Mouse (Mus musculus) 3134 (cell line): ENCODE measurements around the gene 9430038I01Rik.
A peak's percentile ranks its signal among the peaks of the same experiment; 100 is the strongest.
"Not testable (repeated sequence)": the region's sequence is repeated elsewhere in the genome, so short reads cannot be mapped to it uniquely, and the experiment has no call there.

Experiments used
- DNase-seq: peaks from one replicate; pipeline ENCODE4 v3.0.0-alpha.2; 2011; ENCODE audit warnings: low spot score; ENCODE audit not compliant: insufficient read length; ENCODE audit errors: extremely low read depth

Gene 9430038I01Rik

GRCm38 (mm10) chr7:137410337-137411197 lies at the start of gene 9430038I01Rik:
TSS of gene 9430038I01Rik (minus strand) at chr7:137410762.
- peak; percentile 98 for DNase-seq

GRCm38 (mm10) chr7:137445321-137445720 lies 34.8 kb upstream of the 9430038I01Rik start:
- no peak for DNase-seq

GRCm38 (mm10) chr7:137442951-137443350 lies 32.4 kb upstream of the 9430038I01Rik start:
- no peak for DNase-seq

- DNase-seq: not testable (repeated sequence)
These were observed 28.4 kb upstream of the 9430038I01Rik start for GRCm38 (mm10) chr7:137438962-137439361.

- DNase-seq: no peak
These were observed 27.6 kb upstream of the 9430038I01Rik start for GRCm38 (mm10) chr7:137438179-137438550.

- DNase-seq: peak; percentile 95
These were observed 27.0 kb upstream of the 9430038I01Rik start, which contains the start of gene Glrx3 for GRCm38 (mm10) chr7:137437440-137438178. TSS of gene Glrx3 (plus strand) at chr7:137437614.

- no peak for DNase-seq
These were observed 26.3 kb upstream of the 9430038I01Rik start for GRCm38 (mm10) chr7:137436901-137437300.

GRCm38 (mm10) chr7:137431769-137432603 lies 21.4 kb upstream of the 9430038I01Rik start:
- DNase-seq: peak; percentile 66

GRCm38 (mm10) chr7:137426693-137427092 lies 16.1 kb upstream of the 9430038I01Rik start:
- peak; percentile 34 for DNase-seq

- no peak for DNase-seq
These were observed 10.7 kb upstream of the 9430038I01Rik start for GRCm38 (mm10) chr7:137421236-137421635.

- no peak for DNase-seq
These were observed 10.0 kb upstream of the 9430038I01Rik start for GRCm38 (mm10) chr7:137420550-137420949.

GRCm38 (mm10) chr7:137414710-137415109 lies 4.1 kb upstream of the 9430038I01Rik start:
- DNase-seq: no peak

- no peak for DNase-seq
These were observed 3.0 kb downstream of the 9430038I01Rik start for GRCm38 (mm10) chr7:137407428-137408058.

GRCm38 (mm10) chr7:137404146-137404545 lies 6.4 kb downstream of the 9430038I01Rik start:
- no peak for DNase-seq

- no peak for DNase-seq
These were observed 11.6 kb downstream of the 9430038I01Rik start for GRCm38 (mm10) chr7:137398973-137399372.

GRCm38 (mm10) chr7:137397361-137397910 lies 13.1 kb downstream of the 9430038I01Rik start:
- DNase-seq: peak; percentile 61

- DNase-seq: no peak
These were observed 15.1 kb downstream of the 9430038I01Rik start for GRCm38 (mm10) chr7:137395421-137395820.

- DNase-seq: no peak
These were observed 22.7 kb downstream of the 9430038I01Rik start for GRCm38 (mm10) chr7:137387863-137388262.

- no peak for DNase-seq
These were observed 35.6 kb downstream of the 9430038I01Rik start for GRCm38 (mm10) chr7:137374996-137375395.

- DNase-seq: no peak
These were observed 38.8 kb downstream of the 9430038I01Rik start for GRCm38 (mm10) chr7:137371770-137372169.
